Mouse (Mus musculus) lung, embryonic 16.5 days (tissue): ENCODE data around the gene Sh3pxd2a. TPM values are rescaled to one million over a fixed set of nuclear protein-coding genes. Genes with fewer than 3 reads are reported as not detected.

ENCODE experiments used
- ATAC-seq: fragments of 200-750 bp; cut with Nextera tagmentation; 2 replicates; pipeline ENCODE4 v1.8.0; 2017; ENCODE audit warnings: low read depth, mild to moderate bottlenecking, moderate library complexity
- H3K27ac ChIP-seq: fragments of 300-500 bp; sonication (generic); 2 replicates; pipeline ENCODE4 v1.5.1; 2014; ENCODE audit warnings: mild to moderate bottlenecking, control low read depth, low read length
- H3K27me3 ChIP-seq: fragments of 300-500 bp; sonication (generic); 2 replicates; pipeline ENCODE4 v1.6.1; 2014; ENCODE audit warnings: low read depth, low read length, mixed read lengths; ENCODE audit not compliant: control insufficient read depth, insufficient read depth
- H3K36me3 ChIP-seq: fragments of 300-500 bp; sonication (generic); 2 replicates; pipeline ENCODE4 v1.6.1; 2014; ENCODE audit warnings: low read length; ENCODE audit not compliant: control insufficient read depth, insufficient read depth
- H3K4me1 ChIP-seq: fragments of 300-500 bp; sonication (generic); replicated peaks from 2 replicates; pipeline ENCODE4 v1.6.1; 2014; ENCODE audit warnings: low read length, mixed read lengths; ENCODE audit not compliant: control insufficient read depth, insufficient read depth
- H3K4me2 ChIP-seq: fragments of 300-500 bp; sonication (generic); 2 replicates; pipeline ENCODE4 v1.6.1; 2014; ENCODE audit warnings: low read depth, low read length, control low read depth
- H3K4me3 ChIP-seq: fragments of 300-500 bp; sonication (generic); 2 replicates; pipeline ENCODE4 v1.5.1; 2014; ENCODE audit warnings: mild to moderate bottlenecking, low read length, control low read depth
- H3K9ac ChIP-seq: fragments of 300-500 bp; sonication (generic); 2 replicates; pipeline ENCODE4 v1.6.1; 2014; ENCODE audit warnings: low read length, control low read depth
- H3K9me3 ChIP-seq: fragments of 300-500 bp; sonication (generic); 2 replicates; pipeline ENCODE4 v1.6.1; 2016; ENCODE audit warnings: low read length; ENCODE audit not compliant: control insufficient read depth
- WGBS: fragments of 180-500 bp; shearing (Covaris S2); extraction: QIAGEN DNeasy Blood & Tissue Kit; methylation state at CpG from one replicate; pipeline ENCODE4 v1.1.7; 2014; 5-methylcytosine and 5-hydroxymethylcytosine counted together
- polyA plus RNA-seq: library from polyadenylated mRNA; unstranded; fragments of >200 nt; fragmentation: Nextera tagmentation; extraction: Ambion mirVana; gene quantifications from 2 replicates; pipeline ENCODE4 v1.2.1, GENCODE M21; 2015

The Sh3pxd2a gene
- polyA plus RNA-seq, 1 experiment from 2014 or later = 6.1 TPM

DNA sequence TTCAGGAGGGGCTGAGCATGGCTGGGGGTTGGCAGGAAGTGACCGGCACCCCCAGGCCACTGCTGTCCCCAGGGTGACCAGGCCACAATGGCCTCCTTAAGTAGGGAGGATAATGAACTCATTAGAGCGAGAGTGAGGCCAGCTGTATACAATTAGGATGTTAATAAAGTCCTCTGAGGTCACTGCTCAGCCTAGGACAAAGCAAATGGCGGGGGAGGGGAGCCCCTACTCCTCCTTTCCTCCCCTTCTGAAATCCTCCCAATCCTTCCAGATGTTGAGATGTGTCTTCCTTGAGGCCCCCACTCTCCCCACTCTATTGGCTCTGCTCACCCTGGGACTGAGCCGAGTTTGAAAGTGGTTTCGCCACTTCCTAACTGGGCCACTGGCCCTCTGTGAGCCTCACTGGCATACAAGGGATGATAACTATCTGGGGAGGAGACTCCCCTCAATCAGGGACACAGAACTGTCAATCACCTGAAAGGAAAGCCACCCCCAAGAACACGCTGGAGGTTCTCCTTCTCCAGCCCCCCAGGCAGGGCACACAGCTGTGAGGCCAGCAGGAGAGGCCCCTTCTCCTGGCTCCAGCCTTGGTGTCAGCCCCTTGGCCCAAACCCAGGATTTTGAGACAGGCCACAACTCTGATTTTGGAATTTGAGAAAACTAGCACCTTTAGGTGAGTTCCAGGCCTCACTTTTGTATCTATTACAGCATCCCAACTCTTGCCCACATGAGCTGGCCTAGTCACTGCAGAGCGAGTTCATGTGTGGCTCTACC lies 172.7 kb downstream of the Sh3pxd2a start:
- H3K4me2 ChIP-seq = no peak overlapping the region

GRCm38 (mm10) chr19:47286886-47287450 lies 177.2 kb downstream of the Sh3pxd2a start:
- H3K27ac ChIP-seq = no peak overlapping the region
- ATAC-seq = no peak
- H3K9me3 ChIP-seq = no peaks in the 10 kb centered on the region
- no peaks in the 10 kb centered on the region for H3K27me3 ChIP-seq
- H3K4me1 ChIP-seq = peaks cover 18% of the 10 kb centered on the region
- peaks cover 20% of the 10 kb centered on the region for H3K36me3 ChIP-seq
- WGBS = 72% methylated on average over 17 of the region's 17 CpGs
- H3K4me2 ChIP-seq = no peak overlapping the region
- no peak overlapping the region for H3K9ac ChIP-seq
- H3K4me3 ChIP-seq = no peak overlapping the region

More for the DNA sequence above, 172.7 kb downstream of the Sh3pxd2a start:
- no peak overlapping the region for H3K4me3 ChIP-seq
- no peaks in the 10 kb centered on the region for H3K27me3 ChIP-seq
- no peaks in the 10 kb centered on the region for H3K36me3 ChIP-seq
- ATAC-seq = peak; percentile 79
- 0 out of 2 replicates have a peak overlapping the region, but pooled peaks have one; percentile 3 for H3K9ac ChIP-seq
- peaks cover 30% of the 10 kb centered on the region for H3K4me1 ChIP-seq
- no peaks in the 10 kb centered on the region for H3K9me3 ChIP-seq
- WGBS = 45% methylated on average over 7 of the region's 7 CpGs
- peak overlapping the region; percentile 51 for H3K27ac ChIP-seq

- Histone ChIP-seq H3K27me3 (no peaks in the 10 kb centered on the region), H3K27ac (no peak overlapping the region), H3K9ac (no peak overlapping the region), H3K4me1 (peaks cover 10% of the 10 kb centered on the region), H3K36me3 (peaks cover 20% of the 10 kb centered on the region), H3K9me3 (no peaks in the 10 kb centered on the region), H3K4me2 (no peak overlapping the region), H3K4me3 (no peak overlapping the region)
- 84% methylated on average over 6 of the region's 6 CpGs for WGBS
- ATAC-seq = no peak
Measured at GRCm38 (mm10) chr19:47285581-47285980, 178.6 kb downstream of the Sh3pxd2a start.

DNA sequence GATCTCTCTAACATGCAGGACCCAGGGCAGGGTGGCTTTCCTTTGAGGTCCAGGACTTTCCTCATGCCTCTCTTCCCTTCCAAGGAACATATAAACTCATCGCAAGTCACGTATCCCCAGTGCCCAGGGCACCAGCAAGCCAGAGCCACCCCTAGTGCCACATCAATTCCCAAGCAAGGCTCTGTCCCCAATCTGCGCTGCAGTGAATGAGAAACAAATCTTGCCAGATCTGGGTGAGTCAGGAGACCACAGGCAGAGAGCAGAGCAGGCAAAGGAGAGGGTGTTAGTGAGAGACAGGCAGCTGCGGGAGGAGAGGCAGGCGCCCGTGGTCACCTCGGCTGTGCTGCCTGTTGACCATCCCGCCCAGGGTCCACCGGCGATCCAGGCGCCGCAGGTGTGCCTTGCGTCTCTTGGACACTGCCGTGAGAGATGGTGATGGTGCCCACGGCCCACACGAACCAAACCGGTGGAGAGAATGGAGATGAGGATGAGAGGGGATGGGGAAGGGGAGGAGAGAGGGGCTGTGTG lies 181.4 kb downstream of the Sh3pxd2a start:
- H3K27ac ChIP-seq = no peak overlapping the region
- H3K36me3 ChIP-seq = peaks cover 31% of the 10 kb centered on the region
- no peak overlapping the region for H3K4me2 ChIP-seq
- WGBS = 90% methylated on average over 17 of the region's 17 CpGs
- no peaks in the 10 kb centered on the region for H3K27me3 ChIP-seq
- no peak overlapping the region for H3K9ac ChIP-seq
- peaks cover 20% of the 10 kb centered on the region for H3K4me1 ChIP-seq
- H3K4me3 ChIP-seq = no peak overlapping the region
- no peaks in the 10 kb centered on the region for H3K9me3 ChIP-seq
- ATAC-seq = no peak

DNA sequence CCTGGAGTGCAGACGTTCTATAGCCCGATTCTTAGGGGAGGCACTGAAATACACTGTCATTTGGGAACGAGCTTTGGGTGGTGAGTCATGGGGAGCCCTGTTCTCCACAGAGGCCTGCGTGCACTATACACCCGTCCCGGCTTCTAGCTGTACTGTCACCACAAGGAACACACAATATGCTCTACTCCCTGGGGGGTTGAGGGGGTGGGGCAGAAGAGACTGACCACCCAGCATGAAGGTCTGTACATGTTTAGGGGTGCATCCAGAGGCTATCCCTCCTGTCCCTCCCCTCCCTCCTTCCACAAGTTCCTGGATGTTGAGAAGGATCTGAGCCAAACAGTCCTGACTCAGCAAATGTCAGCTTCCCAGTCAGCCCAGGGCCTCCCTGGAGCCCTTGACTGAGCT lies 182.1 kb downstream of the Sh3pxd2a start:
- ATAC-seq = peak; percentile 39
- no peak overlapping the region for H3K4me3 ChIP-seq
- H3K4me1 ChIP-seq = peaks cover 20% of the 10 kb centered on the region
- no peak overlapping the region for H3K4me2 ChIP-seq
- 74% methylated on average over 6 of the region's 6 CpGs for WGBS
- H3K9me3 ChIP-seq = no peaks in the 10 kb centered on the region
- H3K27ac ChIP-seq = peak overlapping the region; percentile 1; the same call in 1 of the 2 replicates
- H3K36me3 ChIP-seq = peaks cover 35% of the 10 kb centered on the region
- H3K9ac ChIP-seq = no peak overlapping the region
- H3K27me3 ChIP-seq = no peaks in the 10 kb centered on the region

DNA sequence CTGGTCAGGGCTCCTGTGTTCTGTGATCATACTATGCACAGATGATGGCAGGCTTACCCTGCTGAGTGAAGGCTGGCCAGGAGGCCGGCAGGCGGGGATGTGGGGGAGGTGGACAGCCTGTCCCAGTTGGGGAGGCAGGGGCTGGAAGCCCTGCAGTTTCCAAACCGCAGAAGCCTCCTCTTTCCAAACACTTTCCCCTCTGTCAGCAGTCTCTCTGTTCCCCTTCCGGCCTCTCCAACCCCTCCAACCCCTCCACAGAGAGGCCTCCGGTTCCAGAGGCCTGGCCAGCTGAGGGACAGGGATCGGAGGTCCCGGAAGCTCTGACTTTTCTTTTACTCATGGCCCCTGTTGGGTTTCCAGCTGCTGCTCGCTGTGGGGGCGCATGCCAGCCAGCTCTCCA lies 183.3 kb downstream of the Sh3pxd2a start:
- Histone ChIP-seq H3K27me3 (no peaks in the 10 kb centered on the region), H3K4me2 (no peak overlapping the region), H3K36me3 (peaks cover 40% of the 10 kb centered on the region), H3K4me1 (peaks cover 20% of the 10 kb centered on the region), H3K9me3 (no peaks in the 10 kb centered on the region), H3K27ac (peak overlapping the region; percentile 71), H3K4me3 (no peak overlapping the region), H3K9ac (no peak overlapping the region)
- peak; percentile 67 for ATAC-seq
- 68% methylated on average over 9 of the region's 9 CpGs for WGBS

- H3K27ac ChIP-seq = peak overlapping the region; percentile 71
- H3K9ac ChIP-seq = no peak overlapping the region
- H3K36me3 ChIP-seq = peaks cover 41% of the 10 kb centered on the region
- H3K4me1 ChIP-seq = peaks cover 20% of the 10 kb centered on the region
- no peak overlapping the region for H3K4me2 ChIP-seq
- WGBS = 65% methylated on average over 15 of the region's 15 CpGs
- peak; percentile 59 for ATAC-seq
- H3K9me3 ChIP-seq = no peaks in the 10 kb centered on the region
- no peak overlapping the region for H3K4me3 ChIP-seq
- no peaks in the 10 kb centered on the region for H3K27me3 ChIP-seq
Measured at GRCm38 (mm10) chr19:47279788-47280532, 184.2 kb downstream of the Sh3pxd2a start.

DNA sequence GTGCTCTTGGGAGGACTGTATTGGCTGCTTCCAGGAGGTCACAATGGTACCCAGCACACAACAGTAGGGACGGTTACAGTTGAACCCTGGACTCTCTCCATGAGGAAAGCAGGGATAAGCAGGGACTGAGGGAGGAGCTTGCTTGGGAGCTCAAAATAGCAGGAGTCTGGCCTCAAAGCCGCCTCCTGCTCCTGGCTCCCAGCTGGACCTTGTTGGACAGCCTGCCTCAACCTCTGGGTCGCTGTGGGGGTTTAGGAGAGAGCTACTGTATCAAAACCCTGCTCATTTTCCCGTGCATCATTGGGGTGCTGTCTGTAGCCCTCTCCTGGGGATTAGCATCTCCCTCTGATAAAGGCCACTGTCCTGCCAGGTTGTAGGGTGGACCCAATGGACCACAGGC lies 184.8 kb downstream of the Sh3pxd2a start:
- H3K4me1 ChIP-seq = peaks cover 20% of the 10 kb centered on the region
- peaks cover 41% of the 10 kb centered on the region for H3K36me3 ChIP-seq
- H3K27ac ChIP-seq = peak overlapping the region; percentile 71
- 65% methylated on average over 4 of the region's 4 CpGs for WGBS
- H3K9ac ChIP-seq = no peak overlapping the region
- H3K4me2 ChIP-seq = no peak overlapping the region
- ATAC-seq = peak; percentile 13; the same call in 1 of the 2 replicates
- H3K27me3 ChIP-seq = no peaks in the 10 kb centered on the region
- H3K4me3 ChIP-seq = no peak overlapping the region
- H3K9me3 ChIP-seq = no peaks in the 10 kb centered on the region

GRCm38 (mm10) chr19:47276730-47277129 lies 187.5 kb downstream of the Sh3pxd2a start:
- Histone ChIP-seq H3K4me2 (no peak overlapping the region), H3K27ac (no peak overlapping the region), H3K4me3 (no peak overlapping the region), H3K4me1 (peaks cover 13% of the 10 kb centered on the region), H3K9me3 (no peaks in the 10 kb centered on the region), H3K27me3 (no peaks in the 10 kb centered on the region), H3K9ac (no peak overlapping the region), H3K36me3 (peaks cover 55% of the 10 kb centered on the region)
- 0 out of 2 replicates have a peak, but pooled peaks have one; percentile 9 for ATAC-seq
- WGBS = 65% methylated on average over 6 of the region's 6 CpGs
